Mouse (Mus musculus): ENCODE data around the gene Tbc1d32.

Tbc1d32 gene

DNA sequence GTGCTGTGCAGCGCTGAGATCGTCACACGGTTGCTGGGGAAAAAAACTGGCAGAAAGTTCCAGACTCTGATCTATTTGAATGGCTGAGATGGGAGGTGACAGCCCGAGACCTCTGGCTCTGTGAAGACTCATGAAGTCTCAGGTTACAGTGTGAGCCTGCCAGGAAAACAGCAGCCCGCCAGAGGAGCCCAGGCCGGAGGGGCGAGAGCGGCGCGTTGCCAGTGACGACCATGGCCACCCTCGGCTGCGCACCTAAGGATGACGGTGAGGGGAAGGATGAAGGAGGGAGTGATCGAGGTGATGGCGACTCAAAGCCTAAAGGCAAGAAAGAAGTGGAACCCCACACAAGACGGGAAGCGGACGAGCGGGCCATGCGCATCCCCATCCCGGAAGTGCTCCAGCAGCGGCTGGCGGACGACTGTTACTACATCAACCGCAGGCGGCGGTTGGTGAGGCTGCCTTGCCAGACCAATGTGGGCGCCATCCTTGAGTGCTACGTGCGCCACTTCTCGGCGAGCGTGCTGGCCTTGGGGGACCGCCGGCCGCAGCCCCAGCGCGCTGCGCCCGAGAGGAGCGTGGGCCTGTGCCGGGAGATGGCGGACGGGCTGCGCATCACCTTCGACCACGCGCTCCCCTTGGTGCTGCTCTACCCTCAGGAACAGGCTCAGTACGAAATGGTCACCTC lies 113.4 kb downstream of the Tbc1d32 start:
- DNase-seq (ENCODE audit: low read depth, low spot score): no peak

DNA sequence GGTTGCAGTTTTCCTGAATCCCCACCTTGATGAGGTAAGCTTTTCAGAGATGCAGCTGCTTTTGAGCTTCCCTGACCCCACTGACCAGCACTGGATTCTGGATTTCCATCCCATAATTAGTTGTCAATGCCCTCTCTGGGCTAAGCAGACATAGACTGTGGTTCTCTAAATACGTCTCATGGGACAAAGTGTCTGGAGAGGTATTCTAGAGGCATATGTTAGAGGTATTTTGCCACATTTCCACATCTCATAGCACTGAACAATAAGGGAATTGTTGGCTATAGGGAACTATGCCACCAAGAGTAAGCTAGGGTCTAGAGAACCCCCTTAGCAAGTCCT lies 121.5 kb downstream of the Tbc1d32 start:
- no peak for DNase-seq (ENCODE audit: low read depth, low spot score)

DNA sequence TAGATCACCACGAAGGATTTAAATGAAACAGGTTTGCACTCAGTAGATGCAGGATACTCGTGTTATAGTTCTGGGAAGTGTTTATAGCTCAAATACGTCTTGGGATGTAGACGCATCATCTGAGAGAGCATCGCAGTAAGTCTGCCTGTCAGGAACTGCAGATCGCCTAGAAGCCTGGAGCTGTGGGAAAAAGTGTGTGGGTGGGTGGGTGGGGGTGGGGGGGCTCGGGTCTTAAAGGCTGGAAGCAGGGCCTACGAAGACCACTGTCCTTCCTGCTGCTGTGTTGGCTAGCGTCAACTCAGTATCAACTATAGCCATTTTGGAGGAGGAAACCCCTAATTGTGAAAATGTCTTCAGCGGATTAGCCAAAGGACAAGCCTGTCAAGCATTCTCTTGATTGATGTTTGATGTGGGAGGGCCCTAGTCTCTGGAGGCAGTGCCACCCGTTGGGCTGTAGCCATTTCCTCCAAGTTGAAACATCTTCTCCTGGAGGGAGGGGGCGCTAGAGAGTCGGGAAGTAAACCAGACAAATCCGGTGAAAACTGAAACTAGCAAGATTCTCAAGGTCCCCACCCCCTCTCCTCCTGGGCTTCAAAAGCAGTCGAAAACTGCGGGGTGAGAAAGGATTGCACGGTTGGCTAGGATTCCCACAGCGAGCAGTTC lies 122.0 kb downstream of the Tbc1d32 start, which contains the start of gene Msl3l2:
Msl3l2 (plus strand) TSS at position 585 of the 663 bp plus-strand sequence.
- peak; percentile 5 for DNase-seq (ENCODE audit: low read depth, low spot score)

DNA sequence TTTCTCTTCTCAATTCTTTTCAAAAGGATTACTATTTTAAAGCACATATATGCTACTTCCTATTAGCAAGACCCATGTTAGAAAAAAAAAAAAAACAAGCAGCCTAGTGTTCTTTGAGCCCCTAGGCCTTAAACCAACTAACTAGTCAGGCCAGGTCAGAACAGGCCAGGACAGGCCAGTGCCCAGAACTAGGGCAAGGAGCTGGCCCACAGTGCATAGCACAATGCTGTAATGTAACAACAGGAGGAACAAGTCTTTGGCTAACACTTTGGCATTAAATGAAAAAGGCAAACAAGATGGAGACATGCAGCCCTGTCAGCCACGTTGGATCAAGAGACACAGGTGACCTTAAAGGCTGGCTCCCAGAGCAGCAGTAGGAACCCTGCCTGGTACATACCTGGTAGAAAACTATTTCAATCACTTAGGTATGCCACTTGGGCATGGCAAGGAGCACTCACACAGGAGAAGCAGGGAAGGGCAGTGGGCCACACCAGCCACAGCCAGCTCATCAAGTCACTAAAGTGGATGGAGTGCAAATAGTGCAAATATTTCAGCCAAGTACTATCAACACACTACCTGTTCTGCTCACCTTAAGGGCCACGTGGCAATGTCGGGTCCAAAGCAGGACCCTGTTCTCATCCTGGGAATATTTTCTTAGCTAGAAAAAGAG lies 128.7 kb downstream of the Tbc1d32 start:
- DNase-seq (ENCODE audit: low read depth, low spot score): no peak

DNA sequence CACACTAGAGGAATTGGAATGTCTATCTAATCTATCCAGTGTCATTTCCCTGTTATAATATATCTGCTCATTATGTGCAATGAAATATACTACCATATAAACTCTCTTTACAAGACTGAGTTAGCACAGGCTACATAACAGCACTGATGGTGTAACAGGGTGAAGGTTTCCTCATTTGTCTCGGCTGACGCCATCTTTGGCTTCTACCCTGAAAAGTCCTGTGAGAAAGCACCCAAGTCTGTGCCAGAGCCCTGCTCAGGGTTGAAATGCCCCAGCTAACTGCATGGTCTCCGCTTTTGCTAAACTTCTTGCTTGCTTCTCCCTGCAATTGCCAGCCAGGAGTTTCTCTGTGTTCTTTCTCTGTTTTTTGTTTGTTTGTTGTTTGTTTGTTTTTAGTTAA lies 129.4 kb downstream of the Tbc1d32 start:
- no peak for DNase-seq (ENCODE audit: low read depth, low spot score)

DNA sequence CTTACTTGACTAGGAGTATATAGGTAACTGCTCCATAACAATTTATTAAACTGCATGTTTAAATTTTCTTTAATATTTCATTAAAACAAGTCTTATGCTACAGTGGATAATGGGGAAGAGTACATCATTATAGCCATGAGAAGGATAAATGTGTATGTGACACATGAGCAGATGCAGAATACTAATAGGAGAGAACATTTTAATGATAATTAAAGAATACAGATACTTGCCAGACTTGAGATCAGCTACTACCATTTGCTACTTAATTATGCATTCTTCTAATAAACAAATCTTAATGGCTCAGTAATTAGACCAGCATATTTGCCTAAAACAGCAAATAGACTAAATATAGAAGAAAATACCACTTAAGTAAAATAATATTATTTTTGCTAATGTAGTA lies 131.7 kb downstream of the Tbc1d32 start:
- no peak for DNase-seq (ENCODE audit: low read depth, low spot score)

DNA sequence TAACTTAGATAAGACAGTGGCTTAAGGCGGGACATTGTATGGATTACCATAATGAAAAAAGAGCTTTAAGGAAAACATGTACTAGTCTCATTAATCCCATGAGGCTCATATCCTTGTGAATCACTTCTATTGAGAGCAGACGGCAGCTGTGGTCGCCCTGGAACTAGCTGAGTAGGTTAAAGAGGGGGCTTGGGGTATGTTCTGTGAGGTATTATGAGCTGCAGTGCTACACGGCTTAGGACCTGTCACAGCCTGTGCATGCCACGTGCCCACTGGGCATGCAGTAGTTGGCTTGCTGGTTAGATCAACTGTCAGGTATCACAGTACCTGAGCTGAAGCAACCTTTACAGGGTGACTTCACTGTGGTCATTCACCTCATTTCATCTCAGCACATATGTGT lies 133.9 kb downstream of the Tbc1d32 start:
- no peak for DNase-seq (ENCODE audit: low read depth, low spot score)

DNA sequence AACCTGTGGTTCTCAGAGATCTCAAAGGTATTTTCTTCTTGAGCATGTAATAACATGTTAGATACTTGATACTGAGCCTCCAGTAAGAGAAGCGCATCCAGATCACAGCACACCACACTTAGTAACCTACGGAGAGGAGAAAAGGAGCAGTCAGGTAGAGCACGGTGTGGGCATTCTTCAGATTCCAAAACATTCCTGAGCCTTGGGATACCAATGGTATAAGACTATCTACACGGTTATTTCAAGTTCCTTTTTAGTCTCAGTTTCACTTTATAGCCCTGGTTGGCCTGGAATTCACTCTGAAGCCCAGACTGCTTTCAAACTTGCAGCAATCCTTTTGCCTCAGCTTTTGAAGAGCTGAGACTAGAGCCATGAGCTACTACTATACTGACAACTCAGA lies 138.8 kb downstream of the Tbc1d32 start:
- DNase-seq (ENCODE audit: low read depth, low spot score): no peak

DNA sequence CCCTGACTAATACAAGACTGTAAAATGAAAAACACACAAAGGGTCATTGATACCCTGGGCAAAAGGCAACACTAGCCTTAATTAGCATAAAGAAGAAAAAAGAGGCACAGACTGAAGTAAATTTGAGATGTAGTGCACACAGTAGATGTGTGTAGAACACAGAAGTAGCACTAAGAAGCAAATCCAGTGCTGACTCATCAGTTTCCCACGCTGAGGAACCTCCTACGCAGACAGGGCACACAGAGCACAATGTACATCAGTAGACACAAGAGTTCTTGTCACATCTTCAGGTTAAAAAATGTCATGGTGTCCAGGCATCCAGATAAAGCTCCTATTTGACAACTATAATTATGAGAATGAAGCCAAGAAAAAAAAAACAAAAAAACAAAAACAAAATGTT lies 165.7 kb downstream of the Tbc1d32 start:
- DNase-seq (ENCODE audit: low read depth, low spot score): no peak

DNA sequence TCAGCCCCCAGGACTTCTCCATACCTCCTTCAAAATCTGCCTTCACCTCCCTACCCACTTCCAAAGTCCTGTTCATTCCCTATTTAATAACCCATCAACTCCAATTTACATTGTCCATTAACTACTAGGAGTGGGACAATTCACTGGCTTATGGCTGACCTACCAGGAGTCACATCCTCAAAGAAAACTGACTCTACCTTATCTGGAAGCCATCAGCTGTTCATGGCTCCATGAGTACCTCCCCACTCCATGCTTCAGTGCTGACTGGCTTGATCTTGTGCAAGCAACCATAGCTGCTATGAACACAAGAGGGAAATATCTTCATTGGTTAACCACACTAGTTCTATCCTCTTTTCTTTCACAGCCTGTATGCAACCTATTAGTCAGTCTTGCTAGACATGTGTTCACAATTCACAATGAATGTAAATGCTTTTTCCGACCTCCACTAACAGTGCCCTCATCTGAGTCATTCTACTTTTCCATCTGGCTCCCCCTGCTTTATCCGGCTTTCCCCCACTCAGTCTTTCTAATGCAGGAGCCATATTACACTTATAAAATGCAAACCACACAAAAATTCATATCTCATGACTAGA lies 167.2 kb downstream of the Tbc1d32 start:
- DNase-seq (ENCODE audit: low read depth, low spot score): no peak

DNA sequence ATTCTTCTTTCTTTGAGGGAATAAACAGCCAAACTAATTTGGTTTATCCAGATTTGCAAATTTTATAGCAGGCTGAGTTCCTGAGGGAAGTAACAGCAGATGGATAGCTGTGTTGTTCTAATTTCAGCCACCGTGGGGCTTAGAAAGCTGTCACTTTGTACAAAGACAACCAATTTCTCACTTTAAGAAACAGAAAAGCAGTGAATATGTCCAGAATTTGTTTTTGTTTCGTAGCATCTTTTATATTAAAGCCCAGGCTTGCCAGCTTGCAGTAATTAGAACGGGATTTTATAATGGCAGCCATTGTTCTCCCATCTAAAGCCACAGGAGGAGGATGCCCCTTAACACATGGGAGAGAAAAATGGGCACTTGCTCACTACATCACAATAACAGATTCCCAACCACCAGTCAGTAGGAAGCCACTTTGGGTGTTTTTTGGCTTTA lies 169.5 kb downstream of the Tbc1d32 start:
- DNase-seq (ENCODE audit: low read depth, low spot score): no peak

DNA sequence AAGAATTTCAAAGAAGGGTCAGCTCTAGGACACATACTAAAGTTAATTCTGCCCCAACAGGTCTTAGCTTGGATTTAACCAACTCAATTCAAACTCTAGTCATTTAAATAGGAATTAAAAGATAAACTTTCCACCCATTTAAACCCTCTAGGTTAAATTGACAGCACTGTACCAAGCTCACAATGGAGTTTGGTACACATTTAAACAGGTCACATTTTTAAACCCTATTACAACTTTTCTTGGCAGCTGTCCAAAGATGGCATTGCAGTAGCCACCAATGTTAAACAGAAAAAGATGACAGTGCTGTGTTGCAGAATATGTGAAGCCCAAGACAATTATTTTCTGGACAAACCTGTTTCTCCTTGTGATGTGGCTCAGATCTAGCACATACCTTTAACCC lies 203.1 kb downstream of the Tbc1d32 start:
- no peak for DNase-seq (ENCODE audit: low read depth, low spot score)

DNA sequence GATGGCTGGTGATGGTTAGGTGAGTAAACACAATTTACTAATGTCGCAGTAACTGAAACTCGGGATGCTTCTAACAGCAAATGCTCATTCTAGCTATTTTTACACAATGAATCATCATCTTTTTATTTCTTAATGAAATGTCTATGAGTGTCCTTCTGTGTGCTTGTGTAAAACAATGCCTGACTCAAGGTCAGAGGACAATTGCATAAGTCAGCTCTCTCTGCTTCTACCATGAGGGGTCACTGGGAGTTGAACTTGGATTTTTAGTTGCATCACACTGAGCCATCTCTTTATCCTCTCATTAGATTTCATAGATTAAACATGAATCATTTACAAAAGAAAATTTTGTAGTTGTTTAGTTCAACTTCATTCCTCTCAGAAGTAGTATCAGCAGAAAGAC lies 203.9 kb downstream of the Tbc1d32 start:
- no peak for DNase-seq (ENCODE audit: low read depth, low spot score)

DNA sequence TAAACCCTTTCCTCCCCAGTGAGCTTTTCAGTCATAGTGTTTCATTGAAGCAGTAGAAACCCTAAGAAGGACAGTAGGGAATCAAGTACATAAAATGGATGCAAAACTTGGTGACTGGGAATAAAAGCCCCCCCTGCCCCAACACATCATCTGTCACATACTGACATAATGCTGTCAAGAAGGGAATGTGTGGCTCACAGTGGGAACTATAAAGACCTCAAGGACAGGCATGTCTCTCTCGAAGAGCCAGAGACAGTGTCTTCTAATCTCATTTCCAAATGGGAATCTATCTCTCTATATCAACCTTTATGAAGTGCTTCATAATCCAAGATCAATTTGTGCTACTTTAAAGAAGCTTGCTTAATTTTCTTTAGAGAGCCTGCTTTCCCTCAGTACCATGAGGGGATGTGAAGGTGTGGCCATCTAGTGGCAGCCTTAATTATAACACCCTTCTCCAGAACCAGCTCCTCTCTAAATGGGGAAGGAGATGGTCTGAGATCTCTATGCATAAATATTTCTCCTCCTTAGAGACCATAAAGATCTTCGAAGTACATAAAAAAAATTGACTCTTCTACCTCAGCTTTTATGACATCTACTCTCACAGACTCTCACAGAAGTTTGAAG lies 248.5 kb downstream of the Tbc1d32 start:
- DNase-seq (ENCODE audit: low read depth, low spot score): no peak

DNA sequence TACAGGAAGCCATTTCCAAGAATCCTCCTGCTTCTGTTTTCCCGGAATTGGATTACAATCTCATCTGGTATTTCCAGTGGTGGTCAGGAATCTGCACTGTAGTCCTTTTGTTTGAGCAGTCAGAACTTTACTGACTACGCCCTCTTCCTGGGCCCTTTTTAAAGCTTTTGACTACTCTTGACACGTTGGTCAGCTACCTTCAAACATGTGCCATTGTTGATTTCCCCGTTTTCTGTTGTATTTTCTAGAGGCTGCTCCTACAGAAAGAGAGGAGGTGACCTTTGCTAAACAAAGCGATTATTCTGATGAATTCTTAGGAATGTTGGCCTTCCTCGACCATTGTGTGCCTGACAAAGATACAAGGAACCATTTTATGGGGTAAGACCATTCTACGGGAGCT lies 250.5 kb downstream of the Tbc1d32 start:
- DNase-seq (ENCODE audit: low read depth, low spot score): no peak

Data from c-Kit-negative CD71-positive TER-119-positive erythroid progenitor cells, embryonic 14.5 days (primary cell).